8 mouse cellular contexts compared by ENCODE assay signal in genomic region chr14:30625856-30626726, GRCm38 (mm10). TPM values are rescaled to one million over a fixed set of nuclear protein-coding genes. Genes with fewer than 3 reads are reported as not detected.
A peak's percentile ranks its signal among the peaks of the same experiment; 100 is the strongest.
DNase-seq lines count a peak whose midpoint lies in the region; ATAC-seq and TF ChIP-seq lines count a peak whose summit lies in the region.

TSS of gene Prkcd (minus strand) at chr14:30626210.

- H3K4me2 ChIP-seq in heart, embryonic 11.5 days: peak within 1 kb of the TSS; percentile 87
- peak within 1 kb of the TSS; percentile 90 for H3K4me2 ChIP-seq in kidney, embryonic 15.5 days
- peak within 1 kb of the TSS; percentile 97 for H3K4me2 ChIP-seq in liver, embryonic 12.5 days
- H3K4me2 ChIP-seq in stomach, postnatal 0 days (replicated peaks; ENCODE audit: low read depth): peak within 1 kb of the TSS; percentile 73

- peak within 1 kb of the TSS; percentile 87 for H3K4me3 ChIP-seq in bone marrow, adult 2 months (replicated peaks; ENCODE audit: control insufficient read depth, low read depth, low read length)
- peak within 1 kb of the TSS; percentile 79 for H3K4me3 ChIP-seq in embryonic fibroblast, embryonic 13.5 days (ENCODE audit: insufficient read depth, low read length)
- peak within 1 kb of the TSS; percentile 76 for H3K4me3 ChIP-seq in heart, embryonic 11.5 days (ENCODE audit: low read depth, low read length)
- H3K4me3 ChIP-seq in kidney, embryonic 15.5 days (replicated peaks): peak within 1 kb of the TSS; percentile 85
- peak within 1 kb of the TSS; percentile 74 for H3K4me3 ChIP-seq in liver, embryonic 12.5 days
- H3K4me3 ChIP-seq in stomach, postnatal 0 days (ENCODE audit: low read depth, low read length): peak within 1 kb of the TSS; percentile 85

- no peak for TF ChIP-seq EP300 in stomach, postnatal 0 days (optimal IDR thresholded peaks at IDR 0.05)

- H3K36me3 ChIP-seq in heart, embryonic 11.5 days (ENCODE audit: control insufficient read depth, insufficient read depth, low read length): no peaks in the 10 kb centered on the region
- no peaks in the 10 kb centered on the region for H3K36me3 ChIP-seq in kidney, embryonic 15.5 days
- H3K36me3 ChIP-seq in liver, embryonic 12.5 days: no peaks in the 10 kb centered on the region
- no peaks in the 10 kb centered on the region for H3K36me3 ChIP-seq in stomach, postnatal 0 days (ENCODE audit: control insufficient read depth, insufficient read depth, low read length)

- peak within 1 kb of the TSS; percentile 92 for H3K27ac ChIP-seq in bone marrow, adult 2 months (ENCODE audit: control insufficient read depth, insufficient read depth, low read depth, low read length, poor library complexity)
- peak within 1 kb of the TSS; percentile 44 for H3K27ac ChIP-seq in embryonic fibroblast, embryonic 13.5 days (ENCODE audit: insufficient read depth, low read length)
- peak within 1 kb of the TSS; percentile 6 for H3K27ac ChIP-seq in heart, embryonic 11.5 days (ENCODE audit: low read depth, low read length)
- peak within 1 kb of the TSS; percentile 86 for H3K27ac ChIP-seq in kidney, embryonic 15.5 days
- H3K27ac ChIP-seq in liver, embryonic 12.5 days: peak within 1 kb of the TSS; percentile 73
- H3K27ac ChIP-seq in stomach, postnatal 0 days (replicated peaks): peak within 1 kb of the TSS; percentile 92

- H3K4me1 ChIP-seq in bone marrow, adult 2 months (ENCODE audit: control insufficient read depth, insufficient read depth, low read length): peaks cover 24% of the 10 kb centered on the region
- 0 out of 2 replicates have a peak, but pooled peaks cover 3% of the 10 kb centered on the region for H3K4me1 ChIP-seq in embryonic fibroblast, embryonic 13.5 days (ENCODE audit: control insufficient read depth, insufficient read depth, low read length)
- peaks cover 17% of the 10 kb centered on the region for H3K4me1 ChIP-seq in heart, embryonic 11.5 days (ENCODE audit: control insufficient read depth, insufficient read depth, low read length)
- H3K4me1 ChIP-seq in kidney, embryonic 15.5 days: peaks cover 47% of the 10 kb centered on the region
- peaks cover 74% of the 10 kb centered on the region for H3K4me1 ChIP-seq in liver, embryonic 12.5 days
- peaks cover 2% of the 10 kb centered on the region; the same call in 1 of the 2 replicates for H3K4me1 ChIP-seq in stomach, postnatal 0 days (replicated peaks; ENCODE audit: control insufficient read depth, insufficient read depth)

- H3K9me3 ChIP-seq in heart, embryonic 11.5 days (replicated peaks; ENCODE audit: control insufficient read depth, low read length): no peaks in the 10 kb centered on the region
- H3K9me3 ChIP-seq in kidney, embryonic 15.5 days (replicated peaks): no peaks in the 10 kb centered on the region
- no peaks in the 10 kb centered on the region for H3K9me3 ChIP-seq in liver, embryonic 12.5 days (replicated peaks)
- no peaks in the 10 kb centered on the region for H3K9me3 ChIP-seq in stomach, postnatal 0 days (ENCODE audit: control insufficient read depth, low read length)

- TF ChIP-seq CTCF in bone marrow, adult 2 months (IDR thresholded peaks at IDR 0.05; ENCODE audit: control insufficient read depth, insufficient read depth, low read length): no peak
- TF ChIP-seq CTCF in embryonic fibroblast, embryonic 13.5 days (IDR thresholded peaks at IDR 0.05; ENCODE audit: borderline replicate concordance, insufficient read depth, low read length): no peak
- TF ChIP-seq CTCF in stomach, postnatal 0 days (IDR thresholded peaks at IDR 0.05; ENCODE audit: low read depth): no peak

- peak within 1 kb of the TSS; percentile 78 for H3K9ac ChIP-seq in heart, embryonic 11.5 days (ENCODE audit: low read depth, low read length)
- peak within 1 kb of the TSS; percentile 73 for H3K9ac ChIP-seq in kidney, embryonic 15.5 days
- H3K9ac ChIP-seq in liver, embryonic 12.5 days: peak within 1 kb of the TSS; percentile 84
- H3K9ac ChIP-seq in stomach, postnatal 0 days (ENCODE audit: low read length): peak within 1 kb of the TSS; percentile 89

- peak; percentile 93 for DNase-seq in CD4-positive, CD25-positive, alpha-beta regulatory T cell, adult 2 months (ENCODE audit: low read depth, low spot score)
- DNase-seq in naive thymus-derived CD4-positive, alpha-beta T cell, adult 2 months (ENCODE audit: low read depth): peak; percentile 91
- peak; percentile 93 for DNase-seq in stomach, postnatal 0 days (ENCODE audit: low spot score)

- no peaks in the 10 kb centered on the region for H3K27me3 ChIP-seq in heart, embryonic 11.5 days (ENCODE audit: control insufficient read depth, insufficient read depth, low read length)
- H3K27me3 ChIP-seq in kidney, embryonic 15.5 days: no peaks in the 10 kb centered on the region
- no peaks in the 10 kb centered on the region for H3K27me3 ChIP-seq in liver, embryonic 12.5 days (replicated peaks)
- H3K27me3 ChIP-seq in stomach, postnatal 0 days (ENCODE audit: control insufficient read depth, insufficient read depth, low read length): no peaks in the 10 kb centered on the region

- ATAC-seq in heart, embryonic 11.5 days (replicated peaks; ENCODE audit: insufficient number of reproducible peaks, low FRiP score, low TSS enrichment): peak; percentile 78
- peak; percentile 74 for ATAC-seq in kidney, embryonic 15.5 days (replicated peaks; ENCODE audit: low FRiP score)
- peak; percentile 71 for ATAC-seq in liver, embryonic 12.5 days
- peak; percentile 73 for ATAC-seq in stomach, postnatal 0 days (ENCODE audit: low FRiP score, low TSS enrichment)

- peak; percentile 77; the same call in 1 of the 2 replicates for TF ChIP-seq POLR2A in bone marrow, adult 2 months (IDR thresholded peaks at IDR 0.05; ENCODE audit: borderline replicate concordance, control insufficient read depth, low read depth, low read length)
- peak; percentile 61 for TF ChIP-seq POLR2A in embryonic fibroblast, embryonic 13.5 days (IDR thresholded peaks at IDR 0.05; ENCODE audit: low read depth, low read length)

- WGBS in bone marrow, adult 2 months: under 1% methylated on average over 71 of the region's 71 CpGs
- under 1% methylated on average over 48 of the region's 71 CpGs for WGBS in heart, embryonic 11.5 days (ENCODE audit: insufficient replicate concordance)
- 0% methylated on average over 70 of the region's 71 CpGs for WGBS in kidney, embryonic 15.5 days
- WGBS in liver, embryonic 12.5 days (ENCODE audit: insufficient replicate concordance): 1% methylated on average over 64 of the region's 71 CpGs
- under 1% methylated on average over 53 of the region's 71 CpGs for WGBS in stomach, postnatal 0 days

RNA-seq across cellular contexts. Expression of gene Prkcd, which starts in this region (rescaled TPM):
- polyA plus RNA-seq in bone marrow, adult 2 months (2011; ENCODE audit: insufficient read depth, insufficient read length, low replicate concordance, missing spikeins): 67.1 and 177 TPM in 2 replicates
- polyA plus RNA-seq in embryonic fibroblast, embryonic 13.5 days (2011; ENCODE audit: insufficient read length, low read depth, missing spikeins): 56.9 and 60.5 TPM in 2 replicates
- 25.5 and 28.1 TPM in 2 replicates for polyA plus RNA-seq in heart, embryonic 11.5 days (2014; fragmentation: Nextera tagmentation; extraction: Ambion mirVana)
- polyA plus RNA-seq in kidney, embryonic 15.5 days (2015; fragmentation: Nextera tagmentation; extraction: Ambion mirVana): 47.5 and 50.6 TPM in 2 replicates
- polyA plus RNA-seq in liver, embryonic 12.5 days (2016; fragmentation: Nextera tagmentation; extraction: Ambion mirVana): 22.9 and 23.1 TPM in 2 replicates
- polyA plus RNA-seq in stomach, postnatal 0 days (2015; fragmentation: Nextera tagmentation; extraction: Ambion mirVana): 62.8 and 72.3 TPM in 2 replicates

Comparison
In these comparisons a context has a peak if more than half of its experiments do, and no peak if none do; other contexts are left out.
1. Peak in every context shown above with its lines: DNase-seq, ATAC-seq, H3K4me3 ChIP-seq and H3K27ac ChIP-seq.
2. H3K27ac ChIP-seq: peak in every context shown above with its lines; median percentile 92 in bone marrow, adult 2 months; 92 in stomach, postnatal 0 days; 86 in kidney, embryonic 15.5 days; 73 in liver, embryonic 12.5 days; 44 in embryonic fibroblast, embryonic 13.5 days; 6 in heart, embryonic 11.5 days.